Mouse (Mus musculus): ENCODE measurements around the gene Ctsh.

GRCm38 (mm10) chr9:90056716-90057115 is 2.8 kb downstream of the Ctsh start:
- TF ChIP-seq CTCF (conservative IDR thresholded peaks at IDR 0.05; ENCODE audit: low read length) (no peak), POU5F1 (IDR thresholded peaks at IDR 0.05; ENCODE audit: borderline replicate concordance, low read length) (no peak), NANOG (IDR thresholded peaks at IDR 0.05; ENCODE audit: borderline replicate concordance, low read length) (no peak)
